In the genomic region with DNA sequence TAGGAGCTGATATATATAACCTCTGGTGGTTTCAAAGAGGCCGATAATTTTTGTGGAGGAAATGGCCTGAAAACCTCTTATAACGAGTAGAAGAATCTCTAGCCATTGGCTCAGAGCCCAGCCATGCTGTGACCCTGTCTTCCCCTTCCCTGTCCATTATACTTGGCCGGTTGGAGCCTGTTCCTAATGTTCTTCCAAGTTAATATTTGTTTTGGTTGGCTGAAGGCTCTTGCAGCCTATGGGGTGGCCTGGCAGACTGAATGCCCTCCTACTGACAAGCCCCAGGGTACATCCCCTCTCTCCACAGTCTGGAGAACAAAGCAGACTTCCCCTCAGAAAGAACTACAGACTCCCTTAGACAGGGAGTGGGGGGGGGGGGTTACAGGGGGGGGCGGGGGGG, we compare ENCODE assay signal across 8 mouse cellular contexts.
A peak's percentile ranks its signal among the peaks of the same experiment; 100 is the strongest.
DNase-seq lines count a peak whose midpoint lies in the region; ATAC-seq lines count a peak whose summit lies in the region.

No protein-coding gene starts in this region.

- no peaks in the 10 kb centered on the region for H3K36me3 ChIP-seq in neural tube, embryonic 11.5 days (ENCODE audit: control insufficient read depth, insufficient read depth, low read length)
- H3K36me3 ChIP-seq in embryonic facial prominence, embryonic 15.5 days = no peaks in the 10 kb centered on the region
- H3K36me3 ChIP-seq in hindbrain, embryonic 14.5 days (replicated peaks; ENCODE audit: control insufficient read depth, insufficient read depth) = no peaks in the 10 kb centered on the region
- no peaks in the 10 kb centered on the region for H3K36me3 ChIP-seq in liver, embryonic 12.5 days

- no peak overlapping the region for H3K4me2 ChIP-seq in neural tube, embryonic 11.5 days (ENCODE audit: low read depth)
- no peak overlapping the region for H3K4me2 ChIP-seq in embryonic facial prominence, embryonic 15.5 days (replicated peaks)
- H3K4me2 ChIP-seq in hindbrain, embryonic 14.5 days (replicated peaks) = no peak overlapping the region
- H3K4me2 ChIP-seq in liver, embryonic 12.5 days = no peak overlapping the region

- ATAC-seq in neural tube, embryonic 11.5 days (ENCODE audit: insufficient read depth, low FRiP score, low TSS enrichment) = no peak
- peak; percentile 78 for ATAC-seq in embryonic facial prominence, embryonic 15.5 days (ENCODE audit: insufficient number of reproducible peaks, low FRiP score, low TSS enrichment, low read depth)
- peak; percentile 74 for ATAC-seq in hindbrain, embryonic 14.5 days (ENCODE audit: low FRiP score)
- peak; percentile 34; the same call in 1 of the 2 replicates for ATAC-seq in liver, embryonic 12.5 days

- DNase-seq in neural tube, embryonic 11.5 days (ENCODE audit: low spot score) = peak; percentile 43
- DNase-seq in neural tube, embryonic 10.5 days (ENCODE audit: extremely low spot score, low spot score) = no peak
- peak; percentile 68 for DNase-seq in hindbrain, embryonic 14.5 days (ENCODE audit: low spot score)
- no peak for DNase-seq in right cerebral cortex, postnatal 14 days
- no peak for DNase-seq in right cerebral cortex, adult 2 months (ENCODE audit: low spot score in 2 of 2)
- no peak for DNase-seq in left cerebral cortex, postnatal 36 days (ENCODE audit: low spot score in 2 of 2)

- H3K4me1 ChIP-seq in neural tube, embryonic 11.5 days (ENCODE audit: control insufficient read depth, insufficient read depth, low read length) = peaks cover 6% of the 10 kb centered on the region; the same call in 1 of the 2 replicates
- H3K4me1 ChIP-seq in embryonic facial prominence, embryonic 15.5 days = no peaks in the 10 kb centered on the region
- H3K4me1 ChIP-seq in hindbrain, embryonic 14.5 days (replicated peaks; ENCODE audit: control insufficient read depth, insufficient read depth, low read length) = 0 out of 2 replicates have a peak, but pooled peaks cover 3% of the 10 kb centered on the region
- peaks cover 5% of the 10 kb centered on the region for H3K4me1 ChIP-seq in liver, embryonic 12.5 days

- no peak overlapping the region for H3K9ac ChIP-seq in neural tube, embryonic 11.5 days (ENCODE audit: low read length)
- no peak overlapping the region for H3K9ac ChIP-seq in embryonic facial prominence, embryonic 15.5 days
- H3K9ac ChIP-seq in hindbrain, embryonic 14.5 days = no peak overlapping the region
- no peak overlapping the region for H3K9ac ChIP-seq in liver, embryonic 12.5 days

- H3K27me3 ChIP-seq in neural tube, embryonic 11.5 days (ENCODE audit: control insufficient read depth, insufficient read depth, low read length) = no peaks in the 10 kb centered on the region
- H3K27me3 ChIP-seq in embryonic facial prominence, embryonic 15.5 days = no peaks in the 10 kb centered on the region
- no peaks in the 10 kb centered on the region for H3K27me3 ChIP-seq in hindbrain, embryonic 14.5 days (ENCODE audit: control insufficient read depth, insufficient read depth, low read length)
- H3K27me3 ChIP-seq in liver, embryonic 12.5 days (replicated peaks) = no peaks in the 10 kb centered on the region

- H3K4me3 ChIP-seq in neural tube, embryonic 11.5 days (ENCODE audit: low read depth, low read length) = no peak overlapping the region
- no peak overlapping the region for H3K4me3 ChIP-seq in embryonic facial prominence, embryonic 15.5 days (replicated peaks)
- H3K4me3 ChIP-seq in hindbrain, embryonic 14.5 days (replicated peaks; ENCODE audit: low read length) = no peak overlapping the region
- no peak overlapping the region for H3K4me3 ChIP-seq in liver, embryonic 12.5 days

- H3K9me3 ChIP-seq in neural tube, embryonic 11.5 days (ENCODE audit: control insufficient read depth, low read length) = no peaks in the 10 kb centered on the region
- no peaks in the 10 kb centered on the region for H3K9me3 ChIP-seq in embryonic facial prominence, embryonic 15.5 days (replicated peaks)
- H3K9me3 ChIP-seq in hindbrain, embryonic 14.5 days (ENCODE audit: control insufficient read depth, low read length) = no peaks in the 10 kb centered on the region
- H3K9me3 ChIP-seq in liver, embryonic 12.5 days (replicated peaks) = no peaks in the 10 kb centered on the region

- WGBS in neural tube, embryonic 11.5 days = 27% methylated on average over 4 of the region's 4 CpGs
- WGBS in embryonic facial prominence, embryonic 15.5 days = 30% methylated on average over 4 of the region's 4 CpGs
- WGBS in hindbrain, embryonic 14.5 days = 26% methylated on average over 3 of the region's 4 CpGs
- WGBS in liver, embryonic 12.5 days (ENCODE audit: insufficient replicate concordance) = 33% methylated on average over 4 of the region's 4 CpGs

- H3K27ac ChIP-seq in neural tube, embryonic 11.5 days (ENCODE audit: low read depth, low read length) = no peak overlapping the region
- H3K27ac ChIP-seq in embryonic facial prominence, embryonic 15.5 days (replicated peaks) = no peak overlapping the region
- no peak overlapping the region for H3K27ac ChIP-seq in hindbrain, embryonic 14.5 days
- H3K27ac ChIP-seq in liver, embryonic 12.5 days = no peak overlapping the region

- intact Hi-C loops in left cerebral cortex, postnatal 36 days (cut with DNase I) = no loop called here

Comparison
In these comparisons a context has a peak if more than half of its experiments do, and no peak if none do; other contexts are left out.
1. DNase-seq: peak in neural tube, embryonic 11.5 days (single experiment) and hindbrain, embryonic 14.5 days (single experiment); none in neural tube, embryonic 10.5 days (single experiment), right cerebral cortex, postnatal 14 days (single experiment), right cerebral cortex, adult 2 months (0 of 2) and left cerebral cortex, postnatal 36 days (0 of 2).